Mouse (Mus musculus) liver, adult 2 months (tissue): ENCODE measurements around the gene Wbp2. TPM values are rescaled to one million over a fixed set of nuclear protein-coding genes. Genes with fewer than 3 reads are reported as not detected.
"Not testable (repeated sequence)": the region's sequence is repeated elsewhere in the genome, so short reads cannot be mapped to it uniquely, and the experiment has no call there.

Experiments
- DNase-seq: peaks from one replicate; pipeline ENCODE4 v3.0.0-alpha.2; 2011; ENCODE audit warnings: low read depth, low spot score; ENCODE audit errors: extremely low read depth
- H3K27ac ChIP-seq: fragments of 200-500 bp; replicated peaks from 2 replicates; pipeline ENCODE4 v1.5.1; 2012; ENCODE audit warnings: low read depth, mild to moderate bottlenecking, control low read depth, inconsistent platforms, low read length; ENCODE audit not compliant: insufficient read depth
- H3K27me3 ChIP-seq: fragments of 200-500 bp; 2 replicates; pipeline ENCODE4 v1.6.1; 2012; ENCODE audit warnings: mild to moderate bottlenecking, moderate library complexity, low read length, inconsistent platforms; ENCODE audit not compliant: control insufficient read depth, insufficient read depth
- H3K36me3 ChIP-seq: fragments of 200-500 bp; 2 replicates; pipeline ENCODE4 v1.6.1; 2012; ENCODE audit warnings: low read length, inconsistent platforms; ENCODE audit not compliant: control insufficient read depth, insufficient read depth
- H3K4me1 ChIP-seq: fragments of 200-500 bp; 2 replicates; pipeline ENCODE4 v1.6.1; 2011; ENCODE audit warnings: low read length; ENCODE audit not compliant: control insufficient read depth, insufficient read depth
- H3K4me3 ChIP-seq: fragments of 200-500 bp; 2 replicates; pipeline ENCODE4 v1.5.1; 2011; ENCODE audit warnings: low read depth, mild to moderate bottlenecking, control low read depth, low read length, moderate library complexity; ENCODE audit not compliant: insufficient read depth
- H3K79me2 ChIP-seq: fragments of 200-500 bp; 2 replicates; pipeline ENCODE4 v1.6.1; 2012; ENCODE audit warnings: inconsistent platforms, mild to moderate bottlenecking, low read length, moderate library complexity; ENCODE audit not compliant: control insufficient read depth, insufficient read depth
- H3K9ac ChIP-seq: fragments of 200-500 bp; 2 replicates; pipeline ENCODE4 v1.6.1; 2012; ENCODE audit warnings: low read depth, mild to moderate bottlenecking, control low read depth, inconsistent platforms, low read length
- CTCF ChIP-seq: fragments of 200-500 bp; IDR thresholded peaks from 2 replicates; pipeline ENCODE4 v1.5.1; 2011; ENCODE audit warnings: low read depth, low read length, control low read depth
- POLR2A ChIP-seq: fragments of 200-500 bp; IDR thresholded peaks from 2 replicates; pipeline ENCODE4 v1.6.1; 2011; ENCODE audit warnings: low read length, control low read depth; ENCODE audit not compliant: insufficient read depth; ENCODE audit errors: extremely low read depth
- WGBS: fragments of 180-500 bp; shearing (Covaris S2); methylation state at CpG from one replicate; pipeline ENCODE4 v1.1.7; 2018; 5-methylcytosine and 5-hydroxymethylcytosine counted together
- polyA plus RNA-seq: library from polyadenylated mRNA; depleted of rRNA; stranded (reverse); fragments of >200 nt; gene quantifications from 2 replicates; pipeline ENCODE4 v1.2.3, GENCODE M21; 2012
- total RNA-seq: library from RNA; depleted of rRNA; stranded (reverse); fragments of >200 nt; gene quantifications from 2 replicates; pipeline ENCODE4 v1.2.3, GENCODE M21; 2014

Wbp2 gene
- total and polyA plus RNA-seq, 2 experiments, result 14.8 to 166 TPM

- no peak for TF ChIP-seq CTCF
- no peak for TF ChIP-seq POLR2A
- DNase-seq, result peak; percentile 89
- no peaks in the 10 kb centered on the region; the same call in 1 of the 2 replicates for H3K79me2 ChIP-seq
- no peaks in the 10 kb centered on the region for H3K27me3 ChIP-seq
- H3K27ac ChIP-seq, result peak overlapping the region; percentile 85
- 12% methylated on average over 14 of the region's 14 CpGs for WGBS
- H3K36me3 ChIP-seq, result no peaks in the 10 kb centered on the region
- H3K9ac ChIP-seq, result peak overlapping the region; percentile 65
- peak overlapping the region; percentile 54 for H3K4me3 ChIP-seq
- H3K4me1 ChIP-seq, result peaks cover 38% of the 10 kb centered on the region
Measured at GRCm38 (mm10) chr11:116098711-116099460, 12.1 kb upstream of the Wbp2 start.

- Histone ChIP-seq H3K27me3 (no peaks in the 10 kb centered on the region), H3K79me2 (no peaks in the 10 kb centered on the region; the same call in 1 of the 2 replicates), H3K4me3 (no peak overlapping the region), H3K36me3 (no peaks in the 10 kb centered on the region), H3K27ac (peak overlapping the region; percentile 42; the same call in 1 of the 2 replicates), H3K4me1 (peaks cover 29% of the 10 kb centered on the region), H3K9ac (no peak overlapping the region)
- 55% methylated on average over 5 of the region's 5 CpGs for WGBS
- no peak for TF ChIP-seq POLR2A
- peak; percentile 59; the same call in 1 of the 2 replicates for TF ChIP-seq CTCF
- DNase-seq, result no peak
Measured at GRCm38 (mm10) chr11:116096213-116097108, 9.7 kb upstream of the Wbp2 start.

- H3K9ac ChIP-seq, result no peak overlapping the region
- peak overlapping the region; percentile 89 for H3K27ac ChIP-seq
- no peaks in the 10 kb centered on the region for H3K79me2 ChIP-seq
- peak; percentile 90 for DNase-seq
- no peak overlapping the region for H3K4me3 ChIP-seq
- H3K36me3 ChIP-seq, result no peaks in the 10 kb centered on the region
- no peak for TF ChIP-seq POLR2A
- TF ChIP-seq CTCF, result no peak
- no peaks in the 10 kb centered on the region for H3K27me3 ChIP-seq
- peaks cover 21% of the 10 kb centered on the region for H3K4me1 ChIP-seq
- 1% methylated on average over 3 of the region's 3 CpGs for WGBS
Measured at GRCm38 (mm10) chr11:116095573-116095972, 8.8 kb upstream of the Wbp2 start.

- peak; percentile 49 for DNase-seq
Measured at GRCm38 (mm10) chr11:116093771-116094565, 7.2 kb upstream of the Wbp2 start.

GRCm38 (mm10) chr11:116092959-116093358 lies 6.2 kb upstream of the Wbp2 start:
- H3K4me3 ChIP-seq, H3K9ac ChIP-seq, DNase-seq, H3K36me3 ChIP-seq, H3K27ac ChIP-seq, H3K27me3 ChIP-seq, H3K79me2 ChIP-seq: not testable (repeated sequence)
- peaks cover 22% of the 10 kb centered on the region for H3K4me1 ChIP-seq
- 89% methylated on average over 6 of the region's 6 CpGs for WGBS

More at GRCm38 (mm10) chr11:116093771-116094565, 7.2 kb upstream of the Wbp2 start:
- Histone ChIP-seq H3K36me3 (no peaks in the 10 kb centered on the region), H3K79me2 (no peaks in the 10 kb centered on the region), H3K9ac (no peak overlapping the region), H3K27ac (peak overlapping the region; percentile 55), H3K27me3 (no peaks in the 10 kb centered on the region), H3K4me1 (peaks cover 22% of the 10 kb centered on the region), H3K4me3 (no peak overlapping the region)
- 58% methylated on average over 16 of the region's 16 CpGs for WGBS
- TF ChIP-seq POLR2A (no peak), CTCF (no peak)
